Mouse (Mus musculus) lung, embryonic 16.5 days (tissue): ENCODE measurements around the gene Mc1r. TPM values are rescaled to one million over a fixed set of nuclear protein-coding genes. Genes with fewer than 3 reads are reported as not detected.
"Not testable (repeated sequence)": the region's sequence is repeated elsewhere in the genome, so short reads cannot be mapped to it uniquely, and the experiment has no call there.

Experiments
- ATAC-seq: fragments of 200-750 bp; cut with Nextera tagmentation; 2 replicates; pipeline ENCODE4 v1.8.0; 2017; ENCODE audit warnings: low read depth, mild to moderate bottlenecking, moderate library complexity
- H3K27ac ChIP-seq: fragments of 300-500 bp; sonication (generic); 2 replicates; pipeline ENCODE4 v1.5.1; 2014; ENCODE audit warnings: mild to moderate bottlenecking, control low read depth, low read length
- H3K27me3 ChIP-seq: fragments of 300-500 bp; sonication (generic); 2 replicates; pipeline ENCODE4 v1.6.1; 2014; ENCODE audit warnings: low read depth, low read length, mixed read lengths; ENCODE audit not compliant: control insufficient read depth, insufficient read depth
- H3K36me3 ChIP-seq: fragments of 300-500 bp; sonication (generic); 2 replicates; pipeline ENCODE4 v1.6.1; 2014; ENCODE audit warnings: low read length; ENCODE audit not compliant: control insufficient read depth, insufficient read depth
- H3K4me1 ChIP-seq: fragments of 300-500 bp; sonication (generic); replicated peaks from 2 replicates; pipeline ENCODE4 v1.6.1; 2014; ENCODE audit warnings: low read length, mixed read lengths; ENCODE audit not compliant: control insufficient read depth, insufficient read depth
- H3K4me2 ChIP-seq: fragments of 300-500 bp; sonication (generic); 2 replicates; pipeline ENCODE4 v1.6.1; 2014; ENCODE audit warnings: low read depth, low read length, control low read depth
- H3K4me3 ChIP-seq: fragments of 300-500 bp; sonication (generic); 2 replicates; pipeline ENCODE4 v1.5.1; 2014; ENCODE audit warnings: mild to moderate bottlenecking, low read length, control low read depth
- H3K9ac ChIP-seq: fragments of 300-500 bp; sonication (generic); 2 replicates; pipeline ENCODE4 v1.6.1; 2014; ENCODE audit warnings: low read length, control low read depth
- H3K9me3 ChIP-seq: fragments of 300-500 bp; sonication (generic); 2 replicates; pipeline ENCODE4 v1.6.1; 2016; ENCODE audit warnings: low read length; ENCODE audit not compliant: control insufficient read depth
- WGBS: fragments of 180-500 bp; shearing (Covaris S2); extraction: QIAGEN DNeasy Blood & Tissue Kit; methylation state at CpG from one replicate; pipeline ENCODE4 v1.1.7; 2014; 5-methylcytosine and 5-hydroxymethylcytosine counted together
- polyA plus RNA-seq: library from polyadenylated mRNA; unstranded; fragments of >200 nt; fragmentation: Nextera tagmentation; extraction: Ambion mirVana; gene quantifications from 2 replicates; pipeline ENCODE4 v1.2.1, GENCODE M21; 2015

Mc1r gene
- polyA plus RNA-seq, 1 experiment from 2014 or later: not detected

- H3K27me3 ChIP-seq: no peaks in the 10 kb centered on the region
- H3K4me2 ChIP-seq: no peak overlapping the region
- H3K9ac ChIP-seq: no peak overlapping the region
- H3K9me3 ChIP-seq: peaks cover 54% of the 10 kb centered on the region
- H3K4me1 ChIP-seq: no peaks in the 10 kb centered on the region
- ATAC-seq: no peak
- 94% methylated on average over 24 of the region's 24 CpGs for WGBS
- H3K36me3 ChIP-seq: no peaks in the 10 kb centered on the region
- no peak overlapping the region for H3K27ac ChIP-seq
- no peak overlapping the region for H3K4me3 ChIP-seq
Observed at GRCm38 (mm10) chr8:123427639-123428275, 20.9 kb downstream of the Mc1r start.

- H3K4me2 ChIP-seq: no peak overlapping the region
- no peak overlapping the region for H3K9ac ChIP-seq
- WGBS: 96% methylated on average over 29 of the region's 29 CpGs
- H3K36me3 ChIP-seq: no peaks in the 10 kb centered on the region
- no peaks in the 10 kb centered on the region for H3K4me1 ChIP-seq
- no peak for ATAC-seq
- H3K9me3 ChIP-seq: peaks cover 58% of the 10 kb centered on the region
- H3K27me3 ChIP-seq: no peaks in the 10 kb centered on the region
- H3K27ac ChIP-seq: no peak overlapping the region
- H3K4me3 ChIP-seq: no peak overlapping the region
Observed at GRCm38 (mm10) chr8:123428343-123428893, 21.5 kb downstream of the Mc1r start.

DNA sequence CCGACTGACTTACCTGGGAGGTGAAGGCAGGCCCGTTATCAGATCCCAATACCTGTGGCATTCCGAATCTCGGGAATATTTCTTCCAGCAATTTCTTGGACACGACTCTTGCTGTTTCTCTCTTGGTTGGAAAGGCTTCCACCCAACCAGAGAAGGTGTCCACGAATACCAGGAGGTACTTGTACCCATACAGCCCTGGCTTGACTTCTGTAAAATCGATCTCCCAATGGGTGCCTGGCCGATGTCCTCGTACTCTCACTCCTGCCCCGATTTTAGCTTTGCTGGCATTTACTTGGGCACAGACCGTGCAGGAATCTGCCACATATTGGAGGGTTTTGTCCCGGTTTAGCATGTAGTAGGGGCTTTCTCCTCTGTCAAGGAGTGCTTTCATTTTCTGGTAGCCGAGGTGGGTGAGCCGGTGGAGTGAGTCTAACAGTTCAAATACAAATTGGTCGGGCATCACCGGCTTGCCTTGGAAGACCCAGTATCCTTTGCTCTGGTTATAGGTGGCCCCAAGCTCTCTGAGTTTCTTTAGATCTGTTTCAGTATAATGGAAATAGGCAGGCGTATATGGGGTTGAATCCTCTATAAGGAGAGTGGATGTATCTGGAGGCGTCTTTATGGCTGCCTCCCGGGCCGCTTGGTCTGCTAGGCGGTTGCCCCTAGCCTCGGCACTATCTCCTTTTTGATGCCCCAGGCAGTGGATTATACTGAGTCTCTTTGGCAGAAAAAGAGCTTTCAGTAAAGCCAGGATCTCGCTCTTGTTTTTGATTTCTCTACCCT, 22.2 kb downstream of the Mc1r start:
- no peak overlapping the region for H3K27ac ChIP-seq
- H3K9me3 ChIP-seq: peaks cover 60% of the 10 kb centered on the region
- no peak overlapping the region for H3K4me3 ChIP-seq
- no peaks in the 10 kb centered on the region for H3K36me3 ChIP-seq
- H3K9ac ChIP-seq: no peak overlapping the region
- whole genome bisulfite sequencing: 93% methylated on average over 23 of the region's 23 CpGs
- ATAC-seq: no peak
- H3K4me2 ChIP-seq: no peak overlapping the region
- no peaks in the 10 kb centered on the region for H3K4me1 ChIP-seq
- no peaks in the 10 kb centered on the region for H3K27me3 ChIP-seq

GRCm38 (mm10) chr8:123429722-123430013, 22.8 kb downstream of the Mc1r start:
- not testable (repeated sequence) for H3K9ac ChIP-seq, H3K27me3 ChIP-seq, H3K4me1 ChIP-seq, H3K4me2 ChIP-seq, H3K36me3 ChIP-seq, ATAC-seq, H3K4me3 ChIP-seq, H3K27ac ChIP-seq
- peaks cover 60% of the 10 kb centered on the region for H3K9me3 ChIP-seq
- WGBS: 94% methylated on average over 15 of the region's 15 CpGs

DNA sequence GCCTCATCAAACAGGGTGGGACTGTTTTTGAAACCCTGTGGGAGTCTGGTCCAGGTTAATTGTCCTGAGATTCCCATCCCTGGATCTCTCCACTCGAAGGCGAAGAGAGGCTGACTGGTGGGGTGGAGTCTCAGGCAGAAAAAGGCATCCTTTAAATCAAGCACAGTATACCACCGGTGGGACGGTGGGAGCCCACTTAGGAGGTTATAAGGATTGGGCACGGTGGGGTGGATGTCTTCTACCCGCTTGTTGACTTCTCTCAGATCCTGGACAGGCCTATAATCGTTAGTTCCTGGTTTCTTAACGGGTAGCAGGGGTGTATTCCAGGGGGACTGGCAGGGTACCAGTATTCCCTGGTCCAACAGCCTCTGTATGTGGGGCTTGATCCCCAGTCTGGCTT, 24.0 kb downstream of the Mc1r start:
- not testable (repeated sequence) for H3K4me3 ChIP-seq
- peaks cover 56% of the 10 kb centered on the region for H3K9me3 ChIP-seq

GRCm38 (mm10) chr8:123431616-123432365, 24.9 kb downstream of the Mc1r start:
- 94% methylated on average over 25 of the region's 25 CpGs for WGBS
- no peak overlapping the region for H3K4me3 ChIP-seq
- no peak overlapping the region for H3K27ac ChIP-seq
- H3K9ac ChIP-seq: no peak overlapping the region
- peaks cover 50% of the 10 kb centered on the region for H3K9me3 ChIP-seq
- no peaks in the 10 kb centered on the region for H3K36me3 ChIP-seq
- H3K4me1 ChIP-seq: no peaks in the 10 kb centered on the region
- H3K4me2 ChIP-seq: no peak overlapping the region
- ATAC-seq: no peak
- H3K27me3 ChIP-seq: no peaks in the 10 kb centered on the region

More for the DNA sequence above, 24.0 kb downstream of the Mc1r start:
- H3K27me3 ChIP-seq, ATAC-seq, H3K4me1 ChIP-seq, H3K27ac ChIP-seq, H3K9ac ChIP-seq, H3K36me3 ChIP-seq, H3K4me2 ChIP-seq: not testable (repeated sequence)
- WGBS: 82% methylated on average over 8 of the region's 8 CpGs

DNA sequence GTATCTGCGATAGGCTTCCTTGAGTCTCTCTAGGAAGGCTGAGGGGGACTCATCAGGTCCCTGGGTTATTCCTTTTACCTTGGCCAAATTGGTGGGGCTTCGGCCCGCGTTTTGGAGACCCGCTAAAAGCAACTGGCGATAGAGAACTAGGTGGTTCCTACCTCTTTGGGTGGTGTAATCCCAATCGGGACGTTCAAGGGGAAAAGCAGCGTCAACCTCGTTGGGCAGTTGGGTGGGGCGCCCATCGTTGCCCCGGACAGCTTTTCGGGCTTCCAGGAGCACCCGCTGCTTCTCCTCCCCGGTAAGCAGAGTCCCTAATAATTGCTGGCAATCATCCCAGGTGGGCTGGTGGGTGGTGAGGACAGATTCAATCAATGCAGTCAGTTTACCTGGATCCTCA, 25.5 kb downstream of the Mc1r start:
- WGBS: 94% methylated on average over 16 of the region's 16 CpGs
- no peak for ATAC-seq
- Histone ChIP-seq H3K27ac (no peak overlapping the region), H3K4me3 (no peak overlapping the region), H3K4me1 (no peaks in the 10 kb centered on the region), H3K36me3 (no peaks in the 10 kb centered on the region), H3K27me3 (no peaks in the 10 kb centered on the region), H3K9ac (no peak overlapping the region), H3K9me3 (peaks cover 44% of the 10 kb centered on the region), H3K4me2 (no peak overlapping the region)

GRCm38 (mm10) chr8:123433241-123433974, 26.5 kb downstream of the Mc1r start:
- not testable (repeated sequence) for H3K4me1 ChIP-seq, H3K4me2 ChIP-seq, H3K9ac ChIP-seq, H3K27ac ChIP-seq, H3K36me3 ChIP-seq, H3K4me3 ChIP-seq, ATAC-seq, H3K27me3 ChIP-seq
- whole genome bisulfite sequencing: 97% methylated on average over 41 of the region's 47 CpGs
- peaks cover 34% of the 10 kb centered on the region for H3K9me3 ChIP-seq

GRCm38 (mm10) chr8:123441788-123442187, 34.9 kb downstream of the Mc1r start:
- H3K4me3 ChIP-seq: no peak overlapping the region
- 89% methylated on average over 2 of the region's 2 CpGs for whole genome bisulfite sequencing
- no peaks in the 10 kb centered on the region for H3K36me3 ChIP-seq
- no peaks in the 10 kb centered on the region for H3K4me1 ChIP-seq
- no peaks in the 10 kb centered on the region for H3K9me3 ChIP-seq
- H3K4me2 ChIP-seq: no peak overlapping the region
- H3K27ac ChIP-seq: no peak overlapping the region
- no peak overlapping the region for H3K9ac ChIP-seq
- no peak for ATAC-seq
- no peaks in the 10 kb centered on the region for H3K27me3 ChIP-seq
